Mouse (Mus musculus) hindbrain, postnatal 0 days (tissue): ENCODE data around the gene Gnb1. TPM values are rescaled to one million over a fixed set of nuclear protein-coding genes. Genes with fewer than 3 reads are reported as not detected.
A peak's percentile ranks its signal among the peaks of the same experiment; 100 is the strongest.
"Not testable (repeated sequence)": the region's sequence is repeated elsewhere in the genome, so short reads cannot be mapped to it uniquely, and the experiment has no call there.

Experiments used
- ATAC-seq: fragments of 200-750 bp; cut with Nextera tagmentation; 2 replicates; pipeline ENCODE4 v1.8.0; 2017; ENCODE audit warnings: mild to moderate bottlenecking, moderate TSS enrichment, moderate library complexity
- DNase-seq: peaks from one replicate; pipeline ENCODE4 v3.0.0-alpha.2; 2015; ENCODE audit warnings: low spot score
- H3K27ac ChIP-seq: fragments of 300-500 bp; sonication (generic); 2 replicates; pipeline ENCODE4 v1.5.1; 2014; ENCODE audit warnings: mild to moderate bottlenecking
- H3K27me3 ChIP-seq: fragments of 300-500 bp; sonication (generic); 2 replicates; pipeline ENCODE4 v1.6.1; 2014; ENCODE audit warnings: low read length, mixed read lengths; ENCODE audit not compliant: insufficient read depth
- H3K36me3 ChIP-seq: fragments of 300-500 bp; sonication (generic); 2 replicates; pipeline ENCODE4 v1.6.1; 2014; ENCODE audit warnings: low read length, mixed read lengths; ENCODE audit not compliant: insufficient read depth
- H3K4me1 ChIP-seq: fragments of 300-500 bp; sonication (generic); 2 replicates; pipeline ENCODE4 v1.6.1; 2014; ENCODE audit warnings: antibody characterized with exemption, low read length, mixed read lengths; ENCODE audit not compliant: insufficient read depth
- H3K4me2 ChIP-seq: fragments of 300-500 bp; sonication (generic); 2 replicates; pipeline ENCODE4 v1.6.1; 2014; ENCODE audit warnings: low read depth, mild to moderate bottlenecking, low read length, moderate library complexity, mixed read lengths
- H3K4me3 ChIP-seq: fragments of 300-500 bp; sonication (generic); 2 replicates; pipeline ENCODE4 v1.5.1; 2014; ENCODE audit warnings: low read length
- H3K9ac ChIP-seq: fragments of 300-500 bp; sonication (generic); replicated peaks from 2 replicates; pipeline ENCODE4 v1.6.1; 2014; ENCODE audit warnings: mild to moderate bottlenecking, low read length, moderate library complexity, mixed read lengths
- H3K9me3 ChIP-seq: fragments of 300-500 bp; sonication (generic); 2 replicates; pipeline ENCODE4 v1.6.1; 2016; ENCODE audit warnings: low read length, mixed read lengths
- CTCF ChIP-seq: IDR thresholded peaks from 2 replicates; pipeline ENCODE4 v1.5.1; 2016; ENCODE audit warnings: antibody characterized with exemption, control low read depth, low read depth
- WGBS: fragments of 180-500 bp; shearing (Covaris S2); extraction: QIAGEN DNeasy Blood & Tissue Kit; methylation state at CpG from one replicate; pipeline ENCODE4 v1.1.7; 2014; 5-methylcytosine and 5-hydroxymethylcytosine counted together
- polyA plus RNA-seq: library from polyadenylated mRNA; unstranded; fragments of >200 nt; fragmentation: Nextera tagmentation; extraction: Ambion mirVana; gene quantifications from 2 replicates; pipeline ENCODE4 v1.2.1, GENCODE M21; 2015
- total RNA-seq: library from RNA; depleted of rRNA; stranded (reverse); fragments of >200 nt; gene quantifications from 2 replicates; pipeline ENCODE4 v1.2.3, GENCODE M21; 2014

Gnb1 gene
- total and polyA plus RNA-seq, 2 experiments from 2014 or later = 456 to 1,230 TPM

DNA sequence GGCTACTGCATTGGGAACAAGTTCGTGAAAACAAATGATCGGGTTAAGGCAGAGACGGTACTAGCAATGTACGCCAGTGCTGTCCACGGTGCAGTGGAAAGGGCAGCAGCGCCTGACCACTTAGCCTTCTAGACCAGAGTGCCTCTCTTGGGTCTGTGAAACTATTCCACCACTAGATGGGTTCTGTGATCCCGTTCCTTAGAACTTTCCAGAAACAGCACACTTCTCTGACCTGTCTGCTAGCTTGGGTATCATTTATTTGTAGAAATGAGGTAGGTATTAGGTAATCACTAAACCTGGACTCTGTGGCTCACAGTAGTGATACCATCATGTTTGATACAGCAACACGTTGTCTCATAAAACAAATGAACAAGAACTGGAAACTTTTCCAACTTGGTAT lies 75.4 kb downstream of the Gnb1 start:
- H3K9ac ChIP-seq = no peak overlapping the region
- no peak for TF ChIP-seq CTCF
- no peaks in the 10 kb centered on the region for H3K27me3 ChIP-seq
- H3K27ac ChIP-seq = no peak overlapping the region
- H3K9me3 ChIP-seq = no peaks in the 10 kb centered on the region
- WGBS = 73% methylated on average over 8 of the region's 8 CpGs
- no peak for ATAC-seq
- H3K4me2 ChIP-seq = no peak overlapping the region
- H3K4me3 ChIP-seq = no peak overlapping the region
- peaks cover 14% of the 10 kb centered on the region; the same call in 1 of the 2 replicates for H3K4me1 ChIP-seq
- DNase-seq = no peak
- no peaks in the 10 kb centered on the region for H3K36me3 ChIP-seq

DNA sequence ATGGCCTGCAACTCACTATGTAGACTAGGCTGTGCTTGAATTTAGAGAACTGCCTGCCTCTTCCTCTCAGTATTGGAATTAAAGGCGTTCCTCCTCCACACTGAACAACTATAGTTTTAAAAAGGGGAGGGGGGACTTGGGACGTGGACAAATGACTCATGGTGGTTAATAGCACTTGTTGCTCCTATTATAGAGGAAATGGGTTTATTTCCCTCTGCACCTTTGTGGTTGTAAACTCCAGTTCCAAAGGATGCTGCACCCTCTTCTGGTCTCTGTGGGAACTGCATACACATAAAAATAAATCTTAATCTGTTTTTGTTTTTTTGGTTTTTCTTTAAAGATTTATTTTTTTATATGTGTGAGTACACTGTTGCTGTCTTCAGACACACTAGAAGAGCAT lies 77.0 kb downstream of the Gnb1 start:
- H3K4me1 ChIP-seq = peaks cover 9% of the 10 kb centered on the region; the same call in 1 of the 2 replicates
- 34% methylated on average over 2 of the region's 2 CpGs for WGBS
- H3K4me3 ChIP-seq = no peak overlapping the region
- no peak overlapping the region for H3K4me2 ChIP-seq
- no peaks in the 10 kb centered on the region for H3K9me3 ChIP-seq
- H3K27me3 ChIP-seq = no peaks in the 10 kb centered on the region
- TF ChIP-seq CTCF = peak; percentile 81
- DNase-seq = peak; percentile 64
- no peak for ATAC-seq
- no peaks in the 10 kb centered on the region for H3K36me3 ChIP-seq
- H3K27ac ChIP-seq = no peak overlapping the region
- H3K9ac ChIP-seq = no peak overlapping the region

DNA sequence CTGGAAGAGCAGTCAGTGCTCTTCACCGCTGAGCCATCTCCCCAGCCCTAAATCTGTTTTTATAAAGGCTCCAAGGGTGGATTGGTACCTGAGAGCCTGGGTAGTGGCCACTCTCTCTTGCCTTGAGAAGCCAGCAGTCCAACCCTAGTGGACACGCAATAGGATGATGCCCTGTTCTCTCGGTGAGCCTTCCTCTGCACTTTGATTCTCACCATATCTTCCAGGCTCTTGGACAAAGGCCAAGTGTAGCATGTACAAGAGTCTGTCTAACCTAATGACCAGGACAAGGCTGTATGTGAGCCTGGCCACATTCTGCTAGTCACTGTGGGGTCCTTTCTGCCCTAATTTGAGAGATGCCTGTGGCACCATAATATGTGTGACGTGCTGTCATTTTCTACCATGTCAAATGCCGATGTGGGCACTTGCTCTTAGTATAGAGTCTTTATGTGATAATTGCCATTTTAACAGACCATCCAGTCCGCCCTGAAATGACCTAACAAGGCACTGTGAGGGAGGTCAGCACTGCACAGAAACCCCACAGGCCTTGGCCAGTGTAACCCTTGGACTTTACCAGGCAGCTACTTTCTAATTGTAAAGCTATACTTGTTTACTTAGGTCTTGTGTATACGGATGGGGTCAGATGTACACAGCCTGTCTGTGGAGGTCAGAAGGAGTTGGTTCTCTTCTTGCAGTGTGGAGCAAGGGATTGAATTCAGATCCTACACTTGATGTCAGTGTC lies 77.6 kb downstream of the Gnb1 start:
- ATAC-seq (no peak), DNase-seq (no peak)
- no peak overlapping the region for H3K4me2 ChIP-seq
- no peak overlapping the region for H3K4me3 ChIP-seq
- no peaks in the 10 kb centered on the region for H3K36me3 ChIP-seq
- H3K27me3 ChIP-seq = no peaks in the 10 kb centered on the region
- no peak overlapping the region for H3K27ac ChIP-seq
- H3K4me1 ChIP-seq = peaks cover 9% of the 10 kb centered on the region; the same call in 1 of the 2 replicates
- no peak for TF ChIP-seq CTCF
- H3K9me3 ChIP-seq = no peaks in the 10 kb centered on the region
- no peak overlapping the region for H3K9ac ChIP-seq
- WGBS = 94% methylated on average over 7 of the region's 7 CpGs

DNA sequence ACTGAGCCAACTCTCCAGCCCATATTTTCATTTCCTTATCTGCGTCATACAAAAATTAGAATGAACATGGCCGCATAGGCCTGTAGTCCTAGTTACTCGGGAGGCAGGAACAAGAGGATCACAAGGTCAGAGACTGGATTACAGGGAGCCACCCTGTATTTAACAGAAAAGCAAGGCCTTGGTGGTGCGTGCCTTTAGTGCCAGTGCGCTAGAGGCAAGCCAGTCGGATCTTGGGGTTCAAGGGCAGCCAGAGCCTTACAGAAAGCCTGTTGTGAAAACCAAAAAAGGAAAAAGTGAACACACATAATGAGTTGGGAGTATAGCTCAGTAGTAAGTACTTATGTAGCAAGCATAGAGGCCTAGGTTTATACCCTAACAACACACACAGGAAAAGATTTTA lies 78.7 kb downstream of the Gnb1 start:
- H3K27me3 ChIP-seq = no peaks in the 10 kb centered on the region
- DNase-seq = no peak
- H3K9me3 ChIP-seq = no peaks in the 10 kb centered on the region
- 93% methylated on average over 6 of the region's 6 CpGs for WGBS
- peaks cover 6% of the 10 kb centered on the region; the same call in 1 of the 2 replicates for H3K4me1 ChIP-seq
- no peak for TF ChIP-seq CTCF
- no peak for ATAC-seq
- no peak overlapping the region for H3K4me2 ChIP-seq
- no peaks in the 10 kb centered on the region for H3K36me3 ChIP-seq
- no peak overlapping the region for H3K27ac ChIP-seq
- no peak overlapping the region for H3K9ac ChIP-seq
- H3K4me3 ChIP-seq = no peak overlapping the region

DNA sequence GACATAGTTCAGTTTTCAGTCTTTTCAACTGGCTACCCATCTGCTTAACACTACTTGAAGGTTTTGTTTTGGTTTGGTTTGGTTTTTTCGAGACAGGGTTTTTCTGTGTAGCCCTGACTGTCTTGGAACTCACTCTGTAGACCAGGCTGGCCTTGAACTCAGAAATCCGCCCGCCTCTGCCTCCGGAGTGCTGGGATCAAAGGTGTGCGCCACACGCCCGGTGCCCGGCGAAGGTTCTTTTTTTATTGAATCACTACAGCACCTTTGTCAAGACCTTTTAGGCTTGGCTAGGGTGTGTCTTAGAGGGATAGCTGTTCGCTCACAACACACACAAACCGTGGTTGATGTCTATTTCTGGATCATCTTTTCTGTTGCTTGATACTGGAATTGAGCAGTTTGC lies 79.2 kb downstream of the Gnb1 start:
- not testable (repeated sequence) for H3K27me3 ChIP-seq, H3K4me1 ChIP-seq, H3K36me3 ChIP-seq, H3K4me2 ChIP-seq, H3K4me3 ChIP-seq, H3K27ac ChIP-seq, ATAC-seq, H3K9ac ChIP-seq, DNase-seq, H3K9me3 ChIP-seq
- WGBS = 96% methylated on average over 11 of the region's 11 CpGs

DNA sequence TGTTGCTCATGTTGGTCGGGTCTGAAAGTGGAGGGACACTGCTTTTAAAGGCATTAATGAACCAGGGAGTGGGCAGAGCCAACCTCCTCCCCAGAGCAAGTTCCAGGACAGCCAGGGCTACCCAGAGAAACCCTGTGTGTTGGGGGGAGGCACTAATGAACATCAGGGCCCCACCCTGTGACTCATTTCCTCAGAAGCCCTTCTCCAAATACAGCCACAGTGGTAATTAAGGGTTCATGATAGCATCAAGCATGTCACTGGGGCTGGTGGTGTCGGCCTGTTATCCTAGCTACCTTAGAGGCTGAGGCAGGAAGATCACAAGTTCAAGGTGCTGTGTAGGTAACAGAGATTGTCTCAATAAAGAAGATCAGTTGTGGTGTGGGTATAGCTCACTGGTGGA lies 80.3 kb downstream of the Gnb1 start:
- TF ChIP-seq CTCF = no peak
- no peaks in the 10 kb centered on the region for H3K4me1 ChIP-seq
- H3K36me3 ChIP-seq = no peaks in the 10 kb centered on the region
- no peak overlapping the region for H3K27ac ChIP-seq
- no peaks in the 10 kb centered on the region for H3K9me3 ChIP-seq
- H3K9ac ChIP-seq = no peak overlapping the region
- H3K4me2 ChIP-seq = no peak overlapping the region
- no peak for DNase-seq
- H3K4me3 ChIP-seq = no peak overlapping the region
- no peaks in the 10 kb centered on the region for H3K27me3 ChIP-seq
- no peak for ATAC-seq
- 89% methylated on average over 2 of the region's 2 CpGs for WGBS

DNA sequence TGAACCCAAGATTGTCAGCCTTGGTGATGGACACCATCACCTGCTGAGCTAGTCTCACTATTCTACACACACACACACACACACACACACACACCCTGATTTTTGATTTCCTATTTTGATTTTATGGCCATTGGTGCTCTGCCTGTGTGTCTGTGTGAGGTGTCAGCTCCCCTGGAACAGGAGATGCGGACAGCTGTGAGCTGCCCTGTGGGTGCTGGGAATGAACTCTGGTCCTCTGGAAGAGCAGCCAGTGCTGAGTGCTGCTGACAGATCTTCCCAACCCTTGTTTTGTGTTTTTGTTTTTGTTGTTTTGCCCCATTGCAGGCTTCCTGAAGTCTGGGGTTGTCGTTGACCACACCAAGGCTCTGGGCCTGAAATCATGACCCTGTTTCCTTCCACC lies 82.0 kb downstream of the Gnb1 start:
- Histone ChIP-seq H3K36me3 (peaks cover 8% of the 10 kb centered on the region; the same call in 1 of the 2 replicates), H3K27ac (no peak overlapping the region), H3K27me3 (no peaks in the 10 kb centered on the region), H3K4me3 (no peak overlapping the region), H3K9ac (no peak overlapping the region), H3K9me3 (no peaks in the 10 kb centered on the region), H3K4me2 (no peak overlapping the region), H3K4me1 (no peaks in the 10 kb centered on the region)
- ATAC-seq (no peak), DNase-seq (no peak)
- TF ChIP-seq CTCF = no peak
- 100% methylated on average over 2 of the region's 2 CpGs for WGBS
